Mouse (Mus musculus) ES-E14 (cell line): ENCODE data around the gene Vwa1. TPM values are rescaled to one million over a fixed set of nuclear protein-coding genes. Genes with fewer than 3 reads are reported as not detected.

ENCODE experiments used
- DNase-seq: peaks from one replicate; pipeline ENCODE4 v3.0.0-alpha.2; 2013; ENCODE audit warnings: low read depth, low spot score
- H3K27ac ChIP-seq: 2 replicates; pipeline ENCODE4 v1.5.1; 2012; ENCODE audit warnings: low read depth, mild to moderate bottlenecking, low read length, moderate library complexity, mixed read lengths; ENCODE audit not compliant: poor library complexity, insufficient read depth, severe bottlenecking
- H3K36me3 ChIP-seq: 2 replicates; pipeline ENCODE4 v1.6.1; 2012; ENCODE audit warnings: mild to moderate bottlenecking, low read length, moderate library complexity, mixed read lengths; ENCODE audit not compliant: control insufficient read depth, poor library complexity, insufficient read depth, severe bottlenecking
- H3K4me1 ChIP-seq, 2 experiments: fragments of 150-350 bp in 1 of 2; sonication (generic) in 1 of 2; 2 replicates each; pipeline ENCODE4 v1.6.1; 2012; ENCODE audit warnings: low read length in 2 of 2, mild to moderate bottlenecking in 1 of 2, mixed read lengths in 1 of 2; ENCODE audit not compliant: control insufficient read depth in 2 of 2, insufficient read depth in 2 of 2, poor library complexity in 1 of 2
- H3K4me3 ChIP-seq, 2 experiments: fragments of 150-350 bp in 1 of 2; sonication (generic) in 1 of 2; 2 replicates each; pipeline ENCODE4 v1.5.1; 2012; ENCODE audit warnings: low read length in 2 of 2, low read depth in 1 of 2, mild to moderate bottlenecking in 1 of 2, mixed read lengths in 1 of 2; ENCODE audit not compliant: insufficient read depth in 1 of 2, poor library complexity in 1 of 2, severe bottlenecking in 1 of 2
- H3K9ac ChIP-seq: 2 replicates; pipeline ENCODE4 v1.6.1; 2012; ENCODE audit warnings: low read depth, mild to moderate bottlenecking, low read length, mixed read lengths; ENCODE audit not compliant: poor library complexity, insufficient read depth, severe bottlenecking
- H3K9me3 ChIP-seq: fragments of 150-350 bp; sonication (generic); 2 replicates; pipeline ENCODE4 v1.6.1; 2012; ENCODE audit warnings: low read depth, mild to moderate bottlenecking, low read length; ENCODE audit not compliant: control insufficient read depth, insufficient read depth
- CHD2 ChIP-seq: IDR thresholded peaks from 2 replicates; pipeline ENCODE4 v1.6.1; 2014; ENCODE audit warnings: mild to moderate bottlenecking, low read depth, low read length, inconsistent platforms
- HCFC1 ChIP-seq: IDR thresholded peaks from 2 replicates; pipeline ENCODE4 v1.6.1; 2012; ENCODE audit warnings: low read length, inconsistent platforms, borderline replicate concordance; ENCODE audit not compliant: insufficient read depth
- MAFK ChIP-seq: IDR thresholded peaks from 2 replicates; pipeline ENCODE4 v1.6.1; 2014; ENCODE audit warnings: mild to moderate bottlenecking, low read depth, low read length, inconsistent platforms; ENCODE audit not compliant: insufficient read depth
- ZC3H11A ChIP-seq: IDR thresholded peaks from 2 replicates; pipeline ENCODE4 v1.6.1; 2012; ENCODE audit warnings: low read depth, mild to moderate bottlenecking, inconsistent platforms, low read length, borderline replicate concordance
- ZNF384 ChIP-seq: IDR thresholded peaks from 2 replicates; pipeline ENCODE4 v1.6.1; 2012; ENCODE audit warnings: low read depth, low read length, inconsistent platforms
- in situ Hi-C, 2 experiments: fragments of 600-800 bp; cut with MboI; formaldehyde crosslinking; loops; one replicate each; pipeline ENCODE4 v1.15.1; 2025; ENCODE audit warnings: low sequenced_read_pairs in 2 of 2, inconsistent platforms in 1 of 2; ENCODE audit not compliant: unreplicated experiment in 2 of 2
- total RNA-seq: library from RNA; depleted of rRNA; stranded (reverse); fragments of 300-350 nt; gene quantifications from 2 replicates; pipeline ENCODE4 v1.2.3, GENCODE M21; 2012

The Vwa1 gene
- total RNA-seq, 1 experiment: 4.6 TPM

DNA sequence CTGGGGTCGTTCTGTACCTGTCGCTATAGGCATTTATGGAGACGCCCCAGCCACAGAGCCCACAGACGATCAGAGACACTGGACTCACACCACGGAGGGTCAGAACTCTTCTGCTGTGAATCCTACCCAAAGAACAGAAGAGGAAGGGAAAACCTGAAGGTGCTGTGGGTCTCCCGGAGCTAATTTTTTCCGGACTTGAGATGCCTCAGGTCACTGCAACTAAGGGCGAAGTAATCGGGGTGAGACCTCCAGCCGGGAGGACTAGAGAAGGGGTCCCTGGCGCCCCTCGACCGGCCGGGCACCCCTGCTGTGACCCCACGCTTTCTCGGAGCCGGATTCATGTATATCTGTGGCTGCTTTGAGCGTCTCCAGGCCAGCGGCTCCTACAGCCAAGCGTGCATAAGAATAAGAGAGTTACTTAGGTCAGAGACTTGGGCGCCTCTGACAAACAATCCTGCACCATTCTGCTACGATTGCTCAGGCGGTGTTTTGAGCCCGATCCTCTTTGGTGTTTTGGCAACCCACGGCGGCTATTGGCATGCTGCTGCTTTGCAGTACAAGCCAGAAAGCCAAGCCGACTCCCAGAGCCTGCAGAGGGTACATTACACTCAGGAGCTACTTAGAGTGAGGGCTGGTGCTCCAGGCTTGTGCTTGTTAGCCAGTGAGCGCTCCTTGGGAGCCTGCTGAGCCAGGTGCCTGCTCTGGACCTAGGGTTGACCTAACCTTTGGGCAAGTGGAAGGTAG lies 13.0 kb downstream of the Vwa1 start:
- Histone ChIP-seq H3K9me3 (no peaks in the 10 kb centered on the region), H3K4me3 (peak overlapping the region; percentile 76 to 88), H3K9ac (peak overlapping the region; percentile 78), H3K4me1 (peaks cover 2 to 3% of the 10 kb centered on the region in 2 experiments; a peak in 3 of 4 replicates), H3K27ac (no peak overlapping the region), H3K36me3 (peaks cover 10% of the 10 kb centered on the region)
- in situ Hi-C loops: no loop called here
- DNase-seq: no peak
- TF ChIP-seq ZC3H11A (no peak), MAFK (no peak), CHD2 (no peak), HCFC1 (no peak), ZNF384 (no peak)

DNA sequence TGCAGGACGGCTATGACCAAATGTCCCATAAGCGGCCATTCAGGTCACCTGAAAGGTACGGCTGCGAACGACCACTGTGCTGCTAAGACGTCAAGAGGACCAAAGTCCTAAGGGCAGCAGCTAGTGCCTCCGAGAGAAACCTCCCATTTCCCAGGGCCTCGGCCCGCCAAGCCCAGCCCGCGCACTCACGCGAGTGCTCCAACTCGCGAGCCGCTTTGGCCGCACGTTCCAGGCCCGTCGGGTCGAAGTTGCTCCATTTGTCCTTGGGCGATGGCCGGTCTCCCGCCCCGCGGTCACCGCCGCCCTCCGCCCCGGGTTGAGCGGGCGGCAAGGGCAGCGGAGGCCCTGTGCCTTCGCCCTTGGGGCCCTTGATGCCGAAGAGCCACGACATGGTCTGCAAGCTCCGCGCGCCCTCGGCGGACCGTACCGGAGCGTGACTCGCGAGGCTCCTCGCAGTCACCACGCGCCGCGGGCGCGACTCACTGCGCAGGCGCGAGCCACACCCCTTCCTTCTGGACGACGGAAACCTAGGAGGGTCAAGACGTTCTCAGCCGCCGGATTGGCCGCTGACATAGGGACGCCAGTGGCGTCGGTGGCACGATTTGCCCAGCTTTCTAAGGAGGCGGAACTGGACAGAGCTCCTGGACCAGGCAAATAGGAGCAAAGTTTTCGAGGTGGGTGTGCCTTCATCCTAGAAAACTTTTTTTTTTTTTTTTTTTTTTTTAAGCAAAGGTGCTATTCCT lies 13.7 kb downstream of the Vwa1 start, which contains the start of gene Atad3a:
TSS of gene Atad3a (minus strand) at position 481 of the 743 bp plus-strand sequence.
- H3K36me3 ChIP-seq: peaks cover 13% of the 10 kb centered on the region
- peak within 1 kb of the TSS; percentile 76 to 88 for H3K4me3 ChIP-seq
- peaks cover 2 to 3% of the 10 kb centered on the region in 2 experiments; a peak in 3 of 4 replicates for H3K4me1 ChIP-seq
- H3K9me3 ChIP-seq: no peaks in the 10 kb centered on the region
- TF ChIP-seq CHD2 (0 out of 2 replicates have a peak, but pooled peaks have one; percentile 29), ZNF384 (peak; percentile 98), HCFC1 (peak; percentile 52; the same call in 1 of the 2 replicates), MAFK (no peak)
- peak; percentile 90 for DNase-seq
- H3K9ac ChIP-seq: peak within 1 kb of the TSS; percentile 93
- in situ Hi-C loops: no loop called here
- H3K27ac ChIP-seq: peak within 1 kb of the TSS; percentile 35; the same call in 1 of the 2 replicates

DNA sequence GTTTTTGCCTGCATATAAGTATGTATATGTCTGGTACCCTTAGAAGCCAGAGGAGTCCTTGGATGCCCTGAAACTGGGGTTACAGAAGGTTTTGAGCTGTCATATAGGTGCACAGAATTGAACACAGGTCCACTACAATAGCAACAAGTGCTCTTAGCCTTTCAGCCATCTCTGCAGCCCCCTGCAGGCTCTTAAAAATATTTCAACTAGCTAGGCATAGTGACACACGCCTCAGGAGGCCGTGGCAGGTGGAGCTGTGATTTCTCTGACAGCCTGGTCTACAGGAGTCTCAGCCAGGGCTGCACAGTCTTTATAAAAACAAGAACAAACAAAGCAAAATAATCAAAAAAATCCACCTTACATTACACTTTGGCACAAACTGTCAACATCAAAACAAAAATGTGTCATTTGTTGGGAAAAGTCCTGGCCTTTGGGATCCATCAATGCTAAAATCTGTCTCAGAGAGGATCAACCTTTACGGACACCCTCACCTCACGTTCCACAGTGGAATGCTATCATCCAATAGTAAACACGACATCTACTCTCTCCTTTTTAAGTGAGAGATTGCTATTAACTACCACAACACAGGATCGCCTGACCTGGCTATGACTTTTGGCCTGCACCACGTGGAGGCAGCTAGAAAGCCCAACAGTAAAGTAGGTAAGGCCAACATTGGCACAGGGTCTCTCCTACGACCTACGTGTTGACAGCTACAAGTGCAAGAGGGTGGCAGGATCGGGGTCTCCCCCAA lies 14.5 kb downstream of the Vwa1 start:
- H3K9ac ChIP-seq: peak overlapping the region; percentile 93
- in situ Hi-C loops: no loop called here
- no peaks in the 10 kb centered on the region for H3K9me3 ChIP-seq
- peaks cover 20% of the 10 kb centered on the region for H3K36me3 ChIP-seq
- no peak overlapping the region for H3K27ac ChIP-seq
- TF ChIP-seq MAFK (no peak), ZC3H11A (no peak), CHD2 (no peak)
- no peak for DNase-seq
- H3K4me3 ChIP-seq: peak overlapping the region; percentile 76 to 88
- peaks cover 2 to 3% of the 10 kb centered on the region in 2 experiments; a peak in 3 of 4 replicates for H3K4me1 ChIP-seq

DNA sequence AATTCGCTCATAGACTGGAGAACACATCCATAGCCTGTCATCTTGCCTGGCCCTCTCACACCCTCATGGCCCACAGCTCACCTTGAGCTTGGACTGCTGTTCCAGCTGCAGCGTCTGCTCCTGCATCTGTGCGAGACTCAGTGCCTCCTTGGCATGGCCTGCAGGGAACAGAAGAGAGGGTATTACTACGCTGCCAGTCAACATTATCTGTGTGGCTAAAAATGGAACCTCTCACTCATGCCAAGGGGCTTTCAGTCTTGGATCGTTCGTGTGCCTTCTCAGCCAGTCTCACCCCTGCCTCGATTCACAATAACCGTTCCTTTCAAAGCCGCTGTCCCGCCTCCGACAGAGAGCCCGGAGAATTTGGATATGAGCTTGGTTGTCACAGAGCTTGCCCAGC lies 17.5 kb downstream of the Vwa1 start:
- TF ChIP-seq MAFK (no peak), HCFC1 (no peak), CHD2 (no peak), ZNF384 (no peak), ZC3H11A (no peak)
- peaks cover 2 to 3% of the 10 kb centered on the region in 2 experiments; a peak in 2 of 4 replicates for H3K4me1 ChIP-seq
- no peak overlapping the region for H3K27ac ChIP-seq
- H3K36me3 ChIP-seq: peaks cover 38% of the 10 kb centered on the region
- no peak for DNase-seq
- H3K9me3 ChIP-seq: no peaks in the 10 kb centered on the region
- in situ Hi-C loops: no loop called here
- H3K9ac ChIP-seq: no peak overlapping the region
- no peak overlapping the region for H3K4me3 ChIP-seq
